19 mouse cellular contexts compared by ENCODE assay signal in the genomic region with DNA sequence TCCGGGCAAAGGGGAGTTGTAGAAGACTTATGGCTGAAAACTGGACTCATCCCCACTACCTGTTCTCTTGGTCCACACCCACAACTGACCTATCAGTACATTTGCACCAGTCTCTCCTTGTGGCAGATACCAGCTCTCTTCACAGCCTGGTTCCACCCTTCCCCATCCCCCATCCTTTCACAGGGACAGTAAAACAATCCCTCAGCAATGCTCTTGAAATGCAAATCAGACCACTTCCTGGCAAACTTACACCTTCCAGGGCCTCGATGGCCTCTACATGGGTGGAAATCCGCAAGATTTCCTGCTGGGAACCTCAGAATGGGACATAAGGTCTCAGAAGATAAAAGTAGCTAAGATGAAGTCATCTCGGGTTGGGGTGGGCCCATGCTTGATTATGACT. TPM values are rescaled to one million over a fixed set of nuclear protein-coding genes. Genes with fewer than 3 reads are reported as not detected.
A peak's percentile ranks its signal among the peaks of the same experiment; 100 is the strongest.
DNase-seq lines count a peak whose midpoint lies in the region; ATAC-seq and TF ChIP-seq lines count a peak whose summit lies in the region.
"Had no signal": no experiment of that assay in that cellular context is flagged by ENCODE, and none has a peak within 500 bp of the region (broad histone marks: within the 10 kb centered on the region; RNA-seq: fewer than 3 reads in every experiment).

No protein-coding gene starts in this region.

- no peaks in the 10 kb centered on the region for H3K27me3 ChIP-seq in liver, embryonic 13.5 days
- no peaks in the 10 kb centered on the region for H3K27me3 ChIP-seq in liver, embryonic 11.5 days (replicated peaks; ENCODE audit: control insufficient read depth, insufficient read depth, low read length)
- no peaks in the 10 kb centered on the region for H3K27me3 ChIP-seq in E14TG2a.4 (ENCODE audit: insufficient read depth, low read length)
- no peaks in the 10 kb centered on the region for H3K27me3 ChIP-seq in liver, embryonic 16.5 days (ENCODE audit: control insufficient read depth, insufficient read depth, low read depth, low read length)
- H3K27me3 ChIP-seq: hindbrain, embryonic 15.5 days; neural tube, embryonic 12.5 days; stomach, embryonic 15.5 days had no signal

- H3K36me3 ChIP-seq in liver, embryonic 13.5 days = no peaks in the 10 kb centered on the region; the same call in 1 of the 2 replicates
- H3K36me3 ChIP-seq in liver, embryonic 11.5 days (ENCODE audit: control insufficient read depth, insufficient read depth, low read length) = peaks cover 2% of the 10 kb centered on the region; the same call in 1 of the 2 replicates
- H3K36me3 ChIP-seq in E14TG2a.4 (ENCODE audit: insufficient read depth, low read length) = peaks cover 91% of the 10 kb centered on the region
- H3K36me3 ChIP-seq in liver, embryonic 16.5 days (ENCODE audit: control insufficient read depth, insufficient read depth) = no peaks in the 10 kb centered on the region
- H3K36me3 ChIP-seq: hindbrain, embryonic 15.5 days; limb, embryonic 10.5 days; neural tube, embryonic 12.5 days had no signal

- no peak for TF ChIP-seq CTCF in E14TG2a.4 (conservative IDR thresholded peaks at IDR 0.05; ENCODE audit: low read length)

- no peak overlapping the region for H3K4me3 ChIP-seq in liver, embryonic 13.5 days (replicated peaks)
- H3K4me3 ChIP-seq in liver, embryonic 11.5 days (ENCODE audit: low read depth, low read length) = no peak overlapping the region
- peak overlapping the region; percentile 37 for H3K4me3 ChIP-seq in E14TG2a.4 (replicated peaks; ENCODE audit: low read length)
- H3K4me3 ChIP-seq in liver, embryonic 16.5 days (ENCODE audit: low read depth, low read length) = no peak overlapping the region
- H3K4me3 ChIP-seq: hindbrain, embryonic 15.5 days; left cerebral cortex, adult 2 months; limb, embryonic 10.5 days; neural tube, embryonic 12.5 days; stomach, embryonic 15.5 days had no signal

- no peak overlapping the region for H3K9ac ChIP-seq in liver, embryonic 13.5 days
- no peak overlapping the region for H3K9ac ChIP-seq in liver, embryonic 11.5 days (ENCODE audit: low read depth, low read length)
- no peak overlapping the region for H3K9ac ChIP-seq in liver, embryonic 16.5 days (ENCODE audit: low read depth, low read length)
- H3K9ac ChIP-seq: forebrain, postnatal 0 days; hindbrain, embryonic 15.5 days; neural tube, embryonic 12.5 days; stomach, embryonic 15.5 days had no signal

- peak; percentile 65 for ATAC-seq in liver, embryonic 13.5 days (ENCODE audit: low read depth)
- no peak for ATAC-seq in liver, embryonic 11.5 days (replicated peaks; ENCODE audit: low FRiP score)
- peak; percentile 60; the same call in 1 of the 2 replicates for ATAC-seq in liver, embryonic 16.5 days (ENCODE audit: low read depth)
- ATAC-seq: intestine, postnatal 0 days; midbrain, embryonic 16.5 days had no signal

- H3K4me1 ChIP-seq in liver, embryonic 13.5 days (replicated peaks) = peaks cover 29% of the 10 kb centered on the region
- H3K4me1 ChIP-seq in liver, embryonic 11.5 days (replicated peaks; ENCODE audit: control insufficient read depth, insufficient read depth, low read length) = peaks cover 7% of the 10 kb centered on the region
- peaks cover 70% of the 10 kb centered on the region for H3K4me1 ChIP-seq in E14TG2a.4 (replicated peaks; ENCODE audit: low read depth, low read length)
- H3K4me1 ChIP-seq in liver, embryonic 16.5 days (ENCODE audit: control insufficient read depth, low read depth, low read length) = peaks cover 24% of the 10 kb centered on the region
- H3K4me1 ChIP-seq: hindbrain, embryonic 15.5 days; stomach, embryonic 15.5 days had no signal

- DNase-seq in liver, embryonic 13.5 days = no peak
- DNase-seq in liver, embryonic 11.5 days (ENCODE audit: low spot score) = no peak
- DNase-seq in R1 (ENCODE audit: low read depth, low spot score) = peak; percentile 77
- DNase-seq in adipocyte (ENCODE audit: low spot score) = no peak
- no peak for DNase-seq in gastrocnemius, postnatal 4 days (ENCODE audit: low spot score in 2 of 2)
- DNase-seq: forebrain, postnatal 0 days; lung, adult 2 months; right cerebral cortex, postnatal 14 days had no signal

- WGBS in liver, embryonic 13.5 days (ENCODE audit: insufficient replicate concordance) = 19% methylated on average over 4 of the region's 4 CpGs
- 31% methylated on average over 4 of the region's 4 CpGs for WGBS in liver, embryonic 11.5 days
- whole genome bisulfite sequencing in liver, embryonic 16.5 days (ENCODE audit: insufficient replicate concordance) = 40% methylated on average over 4 of the region's 4 CpGs

- no peak overlapping the region for H3K27ac ChIP-seq in liver, embryonic 13.5 days
- H3K27ac ChIP-seq in liver, embryonic 11.5 days (ENCODE audit: low read depth, low read length) = no peak overlapping the region
- H3K27ac ChIP-seq in liver, embryonic 16.5 days (ENCODE audit: low read length) = no peak overlapping the region
- H3K27ac ChIP-seq: hindbrain, embryonic 15.5 days; kidney, postnatal 0 days; left cerebral cortex, adult 2 months; limb, embryonic 10.5 days; macrophage; neural tube, embryonic 12.5 days; stomach, embryonic 15.5 days had no signal

- H3K4me2 ChIP-seq in liver, embryonic 13.5 days = 0 out of 2 replicates have a peak overlapping the region, but pooled peaks have one; percentile 1
- no peak overlapping the region for H3K4me2 ChIP-seq in liver, embryonic 11.5 days
- H3K4me2 ChIP-seq in liver, embryonic 16.5 days (ENCODE audit: low read depth, low read length) = no peak overlapping the region
- H3K4me2 ChIP-seq: hindbrain, embryonic 15.5 days; neural tube, embryonic 12.5 days; stomach, embryonic 15.5 days had no signal

- H3K9me3 ChIP-seq in liver, embryonic 13.5 days (replicated peaks) = no peaks in the 10 kb centered on the region
- H3K9me3 ChIP-seq in liver, embryonic 11.5 days (ENCODE audit: control insufficient read depth, low read length) = no peaks in the 10 kb centered on the region
- H3K9me3 ChIP-seq in E14TG2a.4 (ENCODE audit: low read length) = no peaks in the 10 kb centered on the region
- H3K9me3 ChIP-seq in liver, embryonic 16.5 days (replicated peaks; ENCODE audit: control insufficient read depth, low read length) = no peaks in the 10 kb centered on the region
- H3K9me3 ChIP-seq: hindbrain, embryonic 15.5 days; limb, embryonic 10.5 days; neural tube, embryonic 12.5 days; stomach, embryonic 15.5 days had no signal

RNA-seq across cellular contexts. Expression of a gene that starts 34.7 kb away (rescaled TPM):
- 0.55 and 0.61 TPM in 2 replicates for polyA plus RNA-seq in liver, embryonic 13.5 days (2015; fragmentation: Nextera tagmentation; extraction: Ambion mirVana)
- polyA plus RNA-seq in liver, embryonic 11.5 days (2014; fragmentation: Nextera tagmentation; extraction: Ambion mirVana) = 0.59 and 1.2 TPM in 2 replicates
- 0.64 and 0.79 TPM in 2 replicates for polyA plus RNA-seq in liver, embryonic 16.5 days (2015; fragmentation: Nextera tagmentation; extraction: Ambion mirVana)
- total RNA-seq in gastrocnemius, postnatal 4 days (2021) = 1 to 10 TPM; 2.1 to 2.2 TPM

RNA-seq across cellular contexts. Expression of a gene that starts 59.2 kb away (rescaled TPM):
- polyA plus RNA-seq in liver, embryonic 13.5 days (2015; fragmentation: Nextera tagmentation; extraction: Ambion mirVana) = 90.3 and 101 TPM in 2 replicates
- polyA plus RNA-seq in liver, embryonic 11.5 days (2014; fragmentation: Nextera tagmentation; extraction: Ambion mirVana) = 110 and 122 TPM in 2 replicates
- 73.4 and 77.2 TPM in 2 replicates for polyA plus RNA-seq in liver, embryonic 16.5 days (2015; fragmentation: Nextera tagmentation; extraction: Ambion mirVana)
- 10 to 100 TPM; 68.2 to 70.9 TPM for total RNA-seq in gastrocnemius, postnatal 4 days (2021)

RNA-seq across cellular contexts. Expression of a gene that starts 59.3 kb away (rescaled TPM):
- 5.8 and 8.4 TPM in 2 replicates for polyA plus RNA-seq in liver, embryonic 13.5 days (2015; fragmentation: Nextera tagmentation; extraction: Ambion mirVana)
- 16.8 and 18.1 TPM in 2 replicates for polyA plus RNA-seq in liver, embryonic 11.5 days (2014; fragmentation: Nextera tagmentation; extraction: Ambion mirVana)
- polyA plus RNA-seq in liver, embryonic 16.5 days (2015; fragmentation: Nextera tagmentation; extraction: Ambion mirVana) = 7.9 and 8.8 TPM in 2 replicates
- total RNA-seq in gastrocnemius, postnatal 4 days (2021) = 10 to 100 TPM; 23.4 to 28.3 TPM
